Mouse (Mus musculus) embryonic fibroblast, embryonic 13.5 days (primary cell): ENCODE data around the gene Slc3a1.

ENCODE experiments used
- CTCF ChIP-seq: IDR thresholded peaks from 2 replicates; pipeline ENCODE4 v1.5.1; 2011; ENCODE audit warnings: mild to moderate bottlenecking, control low read depth, low read length, moderate library complexity, borderline replicate concordance; ENCODE audit not compliant: insufficient read depth
- POLR2A ChIP-seq: IDR thresholded peaks from 2 replicates; pipeline ENCODE4 v1.6.1; 2011; ENCODE audit warnings: low read depth, mild to moderate bottlenecking, control low read depth, low read length, moderate library complexity

- TF ChIP-seq CTCF, result no peak
- no peak for TF ChIP-seq POLR2A
Measured at GRCm38 (mm10) chr17:85043404-85043816, 15.2 kb downstream of the Slc3a1 start.
